Mouse (Mus musculus) heart, adult 2 months (tissue): ENCODE results near the gene Xpo4. TPM values are rescaled to one million over a fixed set of nuclear protein-coding genes. Genes with fewer than 3 reads are reported as not detected.

Experiments used
- DNase-seq, 2 experiments: peaks; one replicate each; pipeline ENCODE4 v3.0.0; 2021
- H3K27ac ChIP-seq: fragments of 200-600 bp; 2 replicates; pipeline ENCODE4 v1.8.1; 2022
- H3K27me3 ChIP-seq: fragments of 200-500 bp; 2 replicates; pipeline ENCODE4 v1.6.1; 2012; ENCODE audit warnings: mild to moderate bottlenecking, low read length, inconsistent platforms, mixed read lengths; ENCODE audit not compliant: control insufficient read depth, insufficient read depth
- H3K36me3 ChIP-seq: fragments of 200-500 bp; 2 replicates; pipeline ENCODE4 v1.6.1; 2012; ENCODE audit warnings: low read length, inconsistent platforms; ENCODE audit not compliant: control insufficient read depth, insufficient read depth
- H3K4me1 ChIP-seq: fragments of 200-500 bp; 2 replicates; pipeline ENCODE4 v1.6.1; 2011; ENCODE audit warnings: low read length; ENCODE audit not compliant: control insufficient read depth, insufficient read depth
- H3K4me3 ChIP-seq: fragments of 200-600 bp; 2 replicates; pipeline ENCODE4 v1.8.1; 2022
- H3K79me2 ChIP-seq: fragments of 200-500 bp; replicated peaks from 2 replicates; pipeline ENCODE4 v1.6.1; 2012; ENCODE audit warnings: mild to moderate bottlenecking, inconsistent platforms, low read length, moderate library complexity, mixed read lengths; ENCODE audit not compliant: control insufficient read depth, insufficient read depth
- H3K9ac ChIP-seq: fragments of 200-500 bp; 2 replicates; pipeline ENCODE4 v1.6.1; 2012; ENCODE audit warnings: low read depth, mild to moderate bottlenecking, control low read depth, inconsistent platforms, low read length, mixed read lengths
- CTCF ChIP-seq: fragments of 200-600 bp; IDR thresholded peaks from 2 replicates; pipeline ENCODE4 v1.8.1; 2022; ENCODE audit warnings: antibody characterized with exemption, mild to moderate bottlenecking, moderate library complexity
- EP300 ChIP-seq: fragments of 200-500 bp; IDR thresholded peaks from 2 replicates; pipeline ENCODE4 v1.6.1; 2011; ENCODE audit warnings: low read depth, low read length, control low read depth; ENCODE audit not compliant: insufficient read depth
- POLR2A ChIP-seq: fragments of 200-500 bp; IDR thresholded peaks from 2 replicates; pipeline ENCODE4 v1.6.1; 2011; ENCODE audit warnings: mild to moderate bottlenecking, low read depth, low read length, control low read depth; ENCODE audit not compliant: insufficient read depth
- WGBS: fragments of 180-500 bp; shearing (Covaris S2); methylation state at CpG from one replicate; pipeline ENCODE4 v1.1.7; 2018; 5-methylcytosine and 5-hydroxymethylcytosine counted together
- intact Hi-C: fragments of 180-260 bp; cut with DNase I; formaldehyde crosslinking; loops from one replicate; pipeline ENCODE4 v1.15.1; 2025
- polyA plus RNA-seq: library from polyadenylated mRNA; depleted of rRNA; stranded (reverse); fragments of >200 nt; gene quantifications from 2 replicates; pipeline ENCODE4 v1.2.3, GENCODE M21; 2012
- total RNA-seq, 2 experiments: library from RNA; stranded (reverse); gene quantifications; 2 replicates each; pipeline ENCODE4 v1.2.3; 2021

Gene Xpo4
- total and polyA plus RNA-seq, 3 experiments: 2.8 to 12.7 (median 10.9) TPM

- intact Hi-C loops: no loop called here
- no peak overlapping the region for H3K4me3 ChIP-seq
- no peaks in the 10 kb centered on the region for H3K79me2 ChIP-seq
- peaks cover 1% of the 10 kb centered on the region for H3K4me1 ChIP-seq
- TF ChIP-seq EP300: no peak
- no peak for TF ChIP-seq CTCF
- TF ChIP-seq POLR2A: no peak
- no peak for DNase-seq
- H3K27ac ChIP-seq: no peak overlapping the region
- WGBS: 82% methylated on average over 5 of the region's 5 CpGs
- H3K27me3 ChIP-seq: no peaks in the 10 kb centered on the region
- H3K9ac ChIP-seq: no peak overlapping the region
- H3K36me3 ChIP-seq: no peaks in the 10 kb centered on the region
Measured at GRCm38 (mm10) chr14:57547062-57547461, 118.2 kb downstream of the Xpo4 start.

DNA sequence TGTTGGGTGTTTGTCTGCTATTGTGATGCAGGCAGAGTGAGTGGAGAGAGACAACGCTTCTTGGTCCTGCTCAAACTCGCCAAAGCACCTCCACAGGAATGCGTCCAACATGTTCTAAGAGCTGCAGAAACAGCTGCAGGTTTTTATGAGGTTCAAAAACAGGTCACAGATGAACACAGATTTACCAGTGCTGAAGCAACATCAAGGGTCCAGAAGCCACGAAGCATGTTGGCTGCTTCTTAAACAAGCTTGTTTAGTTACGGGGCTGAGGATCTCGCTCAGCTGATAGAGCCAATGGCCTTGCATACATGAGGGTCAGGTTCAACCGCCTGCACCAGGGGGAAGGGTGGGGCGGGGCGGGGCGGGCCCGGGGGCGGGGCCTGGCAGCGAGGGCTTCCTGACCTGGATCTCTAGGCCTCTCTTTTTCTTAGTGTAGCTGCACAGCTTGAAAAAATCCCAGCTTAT is 118.6 kb downstream of the Xpo4 start:
- intact Hi-C loops: no loop called here
- Histone ChIP-seq H3K9ac (no peak overlapping the region), H3K27ac (no peak overlapping the region), H3K79me2 (no peaks in the 10 kb centered on the region), H3K36me3 (no peaks in the 10 kb centered on the region), H3K27me3 (no peaks in the 10 kb centered on the region), H3K4me3 (no peak overlapping the region), H3K4me1 (peaks cover 1% of the 10 kb centered on the region)
- DNase-seq: no peak
- TF ChIP-seq CTCF (no peak), EP300 (no peak), POLR2A (no peak)
- WGBS: 21% methylated on average over 13 of the region's 13 CpGs

- intact Hi-C loops: no loop called here
- H3K4me3 ChIP-seq: no peak overlapping the region
- WGBS: 89% methylated on average over 8 of the region's 8 CpGs
- H3K36me3 ChIP-seq: no peaks in the 10 kb centered on the region
- no peak overlapping the region for H3K27ac ChIP-seq
- DNase-seq: no peak
- no peaks in the 10 kb centered on the region for H3K79me2 ChIP-seq
- no peaks in the 10 kb centered on the region for H3K27me3 ChIP-seq
- H3K4me1 ChIP-seq: peaks cover 1% of the 10 kb centered on the region
- no peak for TF ChIP-seq EP300
- no peak for TF ChIP-seq CTCF
- no peak for TF ChIP-seq POLR2A
- H3K9ac ChIP-seq: no peak overlapping the region
Measured at GRCm38 (mm10) chr14:57546131-57546530, 119.1 kb downstream of the Xpo4 start.

GRCm38 (mm10) chr14:57545526-57545925 is 119.7 kb downstream of the Xpo4 start:
- peaks cover 1% of the 10 kb centered on the region for H3K4me1 ChIP-seq
- H3K9ac ChIP-seq: no peak overlapping the region
- H3K4me3 ChIP-seq: no peak overlapping the region
- no peak for DNase-seq
- intact Hi-C loops: no loop called here
- TF ChIP-seq EP300 (no peak), POLR2A (no peak), CTCF (no peak)
- no peaks in the 10 kb centered on the region for H3K79me2 ChIP-seq
- no peak overlapping the region for H3K27ac ChIP-seq
- 77% methylated on average over 17 of the region's 17 CpGs for WGBS
- H3K27me3 ChIP-seq: no peaks in the 10 kb centered on the region
- no peaks in the 10 kb centered on the region for H3K36me3 ChIP-seq

DNA sequence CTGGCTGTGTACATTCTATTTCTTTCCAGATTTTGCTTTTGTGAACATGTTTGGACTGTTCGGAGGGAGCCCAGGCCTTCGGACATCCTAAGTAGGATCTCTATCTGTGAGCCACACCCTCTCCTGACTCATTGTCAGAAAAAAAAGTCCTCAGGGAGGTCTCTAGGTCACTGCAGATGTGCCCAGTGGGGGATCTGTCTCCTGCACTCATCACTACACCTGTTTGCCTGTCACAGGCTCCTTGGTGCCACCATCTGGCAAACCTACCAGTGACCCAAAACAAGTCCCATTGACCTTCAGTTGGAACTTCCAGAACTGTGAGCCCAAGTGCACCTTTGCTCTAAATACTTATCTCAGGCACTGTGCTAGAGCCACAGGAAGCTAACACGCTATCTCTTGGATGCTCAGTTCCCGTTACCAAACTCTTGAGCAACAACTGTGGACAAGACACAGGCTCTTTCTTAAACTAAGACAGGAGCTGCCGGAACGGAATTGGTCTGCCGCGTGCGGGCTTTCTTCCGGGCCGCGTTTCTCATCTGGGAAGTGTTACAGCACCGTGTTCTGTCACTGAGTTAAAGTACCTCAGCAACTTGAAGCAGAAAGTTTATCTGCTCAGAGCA is 121.7 kb downstream of the Xpo4 start:
- Histone ChIP-seq H3K27me3 (no peaks in the 10 kb centered on the region), H3K36me3 (no peaks in the 10 kb centered on the region), H3K4me3 (no peak overlapping the region), H3K27ac (no peak overlapping the region), H3K4me1 (peaks cover 1% of the 10 kb centered on the region), H3K79me2 (no peaks in the 10 kb centered on the region), H3K9ac (no peak overlapping the region)
- no peak for DNase-seq
- TF ChIP-seq CTCF: no peak
- TF ChIP-seq EP300: no peak
- TF ChIP-seq POLR2A: no peak
- 80% methylated on average over 13 of the region's 13 CpGs for WGBS
- intact Hi-C loops: no loop called here

GRCm38 (mm10) chr14:57542231-57542630 is 123.0 kb downstream of the Xpo4 start:
- no peak overlapping the region for H3K4me3 ChIP-seq
- no peaks in the 10 kb centered on the region for H3K79me2 ChIP-seq
- TF ChIP-seq EP300 (no peak), CTCF (no peak), POLR2A (no peak)
- H3K27ac ChIP-seq: no peak overlapping the region
- 68% methylated on average over 34 of the region's 34 CpGs for WGBS
- no peaks in the 10 kb centered on the region for H3K27me3 ChIP-seq
- H3K9ac ChIP-seq: no peak overlapping the region; the same call in 1 of the 2 replicates
- DNase-seq: peak in 1 of 2 experiments; percentile 11
- H3K4me1 ChIP-seq: peaks cover 8% of the 10 kb centered on the region
- H3K36me3 ChIP-seq: no peaks in the 10 kb centered on the region
- intact Hi-C loops: no loop called here
